Mouse (Mus musculus) intestine, embryonic 14.5 days (tissue): ENCODE data around the gene Nacad. TPM values are rescaled to one million over a fixed set of nuclear protein-coding genes. Genes with fewer than 3 reads are reported as not detected.
"Not testable (repeated sequence)": the region's sequence is repeated elsewhere in the genome, so short reads cannot be mapped to it uniquely, and the experiment has no call there.

ENCODE experiments used
- ATAC-seq: fragments of 200-750 bp; cut with Nextera tagmentation; replicated peaks from 2 replicates; pipeline ENCODE4 v1.8.0; 2017; ENCODE audit warnings: low read depth, moderate number of reproducible peaks, moderate TSS enrichment, moderate library complexity; ENCODE audit not compliant: low FRiP score, low TSS enrichment
- DNase-seq: peaks from one replicate; pipeline ENCODE4 v3.0.0-alpha.2; 2018; ENCODE audit warnings: low spot score
- H3K27ac ChIP-seq: fragments of 300-500 bp; sonication (generic); 2 replicates; pipeline ENCODE4 v1.5.1; 2014; ENCODE audit warnings: low read depth, mild to moderate bottlenecking, control low read depth
- H3K27me3 ChIP-seq: fragments of 300-500 bp; sonication (generic); replicated peaks from 2 replicates; pipeline ENCODE4 v1.6.1; 2014; ENCODE audit warnings: low read length, control low read depth; ENCODE audit not compliant: control insufficient read depth, insufficient read depth
- H3K36me3 ChIP-seq: fragments of 300-500 bp; sonication (generic); 2 replicates; pipeline ENCODE4 v1.6.1; 2014; ENCODE audit warnings: low read length, control low read depth; ENCODE audit not compliant: control insufficient read depth, insufficient read depth
- H3K4me1 ChIP-seq: fragments of 300-500 bp; sonication (generic); replicated peaks from 2 replicates; pipeline ENCODE4 v1.6.1; 2014; ENCODE audit warnings: low read length, control low read depth, mixed read lengths; ENCODE audit not compliant: control insufficient read depth, insufficient read depth
- H3K4me2 ChIP-seq: fragments of 300-500 bp; sonication (generic); 2 replicates; pipeline ENCODE4 v1.6.1; 2014; ENCODE audit warnings: low read length
- H3K4me3 ChIP-seq: fragments of 300-500 bp; sonication (generic); 2 replicates; pipeline ENCODE4 v1.5.1; 2014; ENCODE audit warnings: low read depth, low read length, control low read depth, mixed read lengths
- H3K9ac ChIP-seq: fragments of 300-500 bp; sonication (generic); 2 replicates; pipeline ENCODE4 v1.6.1; 2014; ENCODE audit warnings: mild to moderate bottlenecking, low read length
- H3K9me3 ChIP-seq: fragments of 300-500 bp; sonication (generic); 2 replicates; pipeline ENCODE4 v1.6.1; 2016; ENCODE audit warnings: low read length, control low read depth; ENCODE audit not compliant: control insufficient read depth
- WGBS: fragments of 180-500 bp; shearing (Covaris S2); extraction: QIAGEN DNeasy Blood & Tissue Kit; methylation state at CpG from one replicate; pipeline ENCODE4 v1.1.7; 2014; 5-methylcytosine and 5-hydroxymethylcytosine counted together
- polyA plus RNA-seq: library from polyadenylated mRNA; unstranded; fragments of >200 nt; fragmentation: Nextera tagmentation; extraction: Ambion mirVana; gene quantifications from 2 replicates; pipeline ENCODE4 v1.2.1, GENCODE M21; 2014

The Nacad gene
- 5.7 and 9.0 TPM in 2 replicates for polyA plus RNA-seq

DNA sequence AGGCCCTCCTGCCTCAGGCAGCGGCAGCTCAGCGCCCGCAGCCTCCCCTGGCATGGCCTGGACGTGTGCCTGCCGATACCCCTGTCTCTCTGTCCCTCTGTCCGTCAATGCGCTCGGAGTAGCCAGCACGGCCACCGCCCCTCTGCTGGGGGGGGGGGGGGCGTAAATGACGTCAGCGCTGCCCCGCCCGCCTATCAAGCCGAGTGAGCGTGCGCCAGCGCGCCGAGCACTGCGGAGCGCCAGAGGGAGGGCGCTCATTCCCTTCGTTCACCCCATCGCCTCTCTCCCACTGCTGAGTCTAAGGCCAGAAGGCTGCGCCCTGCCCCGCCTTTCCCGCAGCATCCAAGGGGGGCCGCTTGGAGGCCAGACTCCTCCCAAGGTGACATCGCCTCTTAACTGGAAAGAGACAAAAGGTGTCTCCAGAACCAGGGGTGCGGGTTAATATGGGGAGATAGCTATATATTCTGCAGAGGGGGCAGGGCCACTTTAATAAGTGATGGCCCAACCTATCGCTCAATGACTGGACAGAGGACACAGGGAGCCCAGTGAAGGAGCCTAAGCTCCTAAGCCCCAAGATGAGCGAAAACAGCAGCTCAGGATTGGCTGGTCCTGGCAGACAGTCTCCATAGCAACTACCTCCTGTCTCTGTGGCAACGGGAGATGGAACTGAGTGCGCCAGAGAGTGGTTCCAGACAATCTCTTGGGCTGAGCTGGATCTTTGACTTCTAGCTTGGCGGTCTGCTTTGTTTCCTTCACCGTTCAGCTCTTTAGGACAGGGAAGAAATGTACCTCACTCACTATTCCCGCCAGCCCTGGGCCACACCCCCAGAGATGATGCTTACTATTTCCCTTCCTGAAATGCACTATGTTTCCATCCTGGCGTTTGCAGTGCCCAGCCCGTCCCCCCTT, at the start of gene Nacad:
TSS of gene Nacad (minus strand) at position 563 of the 909 bp plus-strand sequence.
- ATAC-seq: peak; percentile 63
- H3K27me3 ChIP-seq: peaks cover 34% of the 10 kb centered on the region
- peaks cover 2% of the 10 kb centered on the region; the same call in 1 of the 2 replicates for H3K36me3 ChIP-seq
- peak within 1 kb of the TSS; percentile 55 for H3K4me2 ChIP-seq
- WGBS: 5% methylated on average over 33 of the region's 41 CpGs
- no peak within 1 kb of the TSS for H3K27ac ChIP-seq
- H3K4me3 ChIP-seq: peak within 1 kb of the TSS; percentile 27
- DNase-seq: peak; percentile 70
- H3K9ac ChIP-seq: peak within 1 kb of the TSS; percentile 4; the same call in 1 of the 2 replicates
- H3K9me3 ChIP-seq: no peaks in the 10 kb centered on the region
- H3K4me1 ChIP-seq: peaks cover 30% of the 10 kb centered on the region

DNA sequence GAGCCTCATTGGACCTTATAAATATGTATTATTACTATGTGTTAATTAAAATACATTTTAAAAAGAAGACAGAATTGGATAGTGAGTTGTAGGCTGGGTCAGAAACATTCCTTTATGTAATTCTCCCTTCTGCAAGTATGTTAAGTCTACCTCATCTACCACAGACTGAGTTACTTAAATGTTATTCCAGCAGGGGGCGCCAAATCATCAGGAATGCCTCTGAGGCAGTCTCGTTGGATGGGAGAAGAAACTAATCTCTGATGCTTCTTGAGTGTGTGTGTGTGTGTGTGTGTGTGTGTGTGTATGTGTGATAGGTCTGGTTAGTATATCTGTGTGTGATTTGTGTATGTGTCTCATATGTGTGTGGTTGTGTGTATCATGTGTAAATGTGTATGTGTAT, 49.0 kb upstream of the Nacad start:
- 0% methylated on average over 2 of the region's 2 CpGs for WGBS
- Histone ChIP-seq H3K27me3 (no peaks in the 10 kb centered on the region), H3K9me3 (no peaks in the 10 kb centered on the region), H3K4me3 (no peak overlapping the region), H3K4me2 (no peak overlapping the region), H3K9ac (no peak overlapping the region), H3K27ac (no peak overlapping the region), H3K36me3 (no peaks in the 10 kb centered on the region), H3K4me1 (no peaks in the 10 kb centered on the region)
- ATAC-seq: peak; percentile 51
- DNase-seq: peak; percentile 82

DNA sequence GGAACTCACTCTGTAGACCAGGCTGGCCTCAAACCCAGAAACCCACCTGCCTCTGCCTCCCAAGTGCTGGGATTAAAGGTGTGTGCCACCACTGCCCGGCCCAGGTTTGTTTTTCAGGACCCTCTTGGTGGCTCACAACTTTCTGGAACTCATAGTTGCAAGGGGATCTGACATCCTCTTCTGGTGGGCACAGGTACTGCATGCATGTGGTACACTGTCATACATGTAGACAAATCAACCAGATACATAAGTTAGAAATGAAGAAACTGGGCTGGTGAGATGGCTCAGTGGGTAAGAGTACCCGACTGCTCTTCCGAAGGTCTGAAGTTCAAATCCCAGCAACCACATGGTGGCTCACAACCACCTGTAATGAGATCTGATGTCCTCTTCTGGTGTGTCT, 47.1 kb upstream of the Nacad start:
- 86% methylated on average over 3 of the region's 3 CpGs for WGBS
- ATAC-seq, H3K27me3 ChIP-seq, H3K27ac ChIP-seq, H3K36me3 ChIP-seq, H3K4me1 ChIP-seq, H3K4me3 ChIP-seq, DNase-seq, H3K9ac ChIP-seq, H3K4me2 ChIP-seq, H3K9me3 ChIP-seq: not testable (repeated sequence)

DNA sequence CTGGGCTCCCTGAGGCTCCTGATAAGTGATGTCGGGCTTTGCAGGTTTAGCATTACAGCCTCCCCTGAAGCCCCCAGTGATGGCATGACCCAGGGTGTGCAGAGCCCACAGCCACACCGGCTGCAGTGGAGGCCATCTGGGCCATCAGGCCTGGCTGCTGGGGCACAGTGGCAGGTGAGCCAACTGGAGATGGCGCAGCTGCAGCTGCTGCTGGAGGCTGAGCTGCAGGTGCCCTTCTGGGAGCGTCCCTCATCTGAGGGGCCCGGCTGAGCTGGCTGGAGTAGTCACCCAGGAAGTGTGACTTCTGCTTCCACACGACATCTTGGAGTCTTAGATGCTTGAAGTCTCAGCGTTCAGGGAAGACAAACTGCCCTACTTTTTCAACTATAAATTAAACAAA, 44.7 kb upstream of the Nacad start:
- Histone ChIP-seq H3K9ac (no peak overlapping the region), H3K27me3 (no peaks in the 10 kb centered on the region), H3K27ac (no peak overlapping the region), H3K36me3 (no peaks in the 10 kb centered on the region), H3K9me3 (no peaks in the 10 kb centered on the region), H3K4me3 (no peak overlapping the region), H3K4me1 (no peaks in the 10 kb centered on the region), H3K4me2 (no peak overlapping the region)
- ATAC-seq (no peak), DNase-seq (no peak)
- WGBS: 61% methylated on average over 7 of the region's 7 CpGs

DNA sequence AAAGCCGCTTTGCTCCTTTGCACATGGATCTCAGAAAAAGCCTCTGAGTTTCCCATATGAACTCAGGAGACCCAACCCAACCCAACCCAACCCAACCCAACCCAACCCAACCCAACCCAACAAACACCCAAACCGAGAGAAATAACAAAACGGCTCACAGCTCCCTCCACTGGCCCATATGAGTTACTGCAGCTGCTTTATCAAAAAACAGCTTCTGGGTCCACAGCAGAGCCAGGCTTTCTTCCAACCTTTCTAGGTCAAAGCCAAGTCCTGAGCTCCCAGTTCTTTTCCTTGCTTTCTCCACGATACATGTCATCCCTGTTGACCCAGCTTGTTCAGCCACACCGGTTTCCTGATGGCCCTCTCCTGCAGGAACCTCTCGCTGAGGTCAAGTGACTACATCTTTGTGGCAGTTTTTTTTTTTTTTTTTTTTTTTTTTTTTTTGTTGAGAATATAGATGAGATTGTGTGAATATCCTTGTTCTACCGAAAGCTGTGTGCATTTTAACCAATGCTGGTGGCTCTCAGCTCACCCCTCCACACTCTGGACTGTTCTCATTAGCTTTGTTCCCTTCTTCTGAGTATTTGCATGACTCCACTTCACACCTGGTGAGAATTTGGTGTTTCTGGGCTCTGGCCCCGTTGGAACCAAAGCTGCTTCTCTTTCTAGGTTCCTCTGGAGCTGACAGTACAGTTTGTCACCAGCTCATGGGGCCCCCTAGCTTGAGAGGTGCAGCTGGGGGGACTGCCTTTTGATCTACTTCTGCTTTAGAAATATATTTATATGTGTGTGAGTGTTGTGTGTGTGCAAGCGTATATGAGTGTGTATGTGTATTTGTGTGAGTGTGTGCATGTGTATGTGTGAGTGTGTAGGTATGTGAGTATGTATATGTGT, 42.2 kb upstream of the Nacad start:
- Histone ChIP-seq H3K4me2 (no peak overlapping the region), H3K27ac (no peak overlapping the region), H3K9ac (no peak overlapping the region), H3K9me3 (no peaks in the 10 kb centered on the region), H3K4me1 (no peaks in the 10 kb centered on the region), H3K4me3 (no peak overlapping the region), H3K36me3 (no peaks in the 10 kb centered on the region), H3K27me3 (no peaks in the 10 kb centered on the region)
- WGBS: 55% methylated on average over 9 of the region's 9 CpGs
- DNase-seq (no peak), ATAC-seq (no peak)

DNA sequence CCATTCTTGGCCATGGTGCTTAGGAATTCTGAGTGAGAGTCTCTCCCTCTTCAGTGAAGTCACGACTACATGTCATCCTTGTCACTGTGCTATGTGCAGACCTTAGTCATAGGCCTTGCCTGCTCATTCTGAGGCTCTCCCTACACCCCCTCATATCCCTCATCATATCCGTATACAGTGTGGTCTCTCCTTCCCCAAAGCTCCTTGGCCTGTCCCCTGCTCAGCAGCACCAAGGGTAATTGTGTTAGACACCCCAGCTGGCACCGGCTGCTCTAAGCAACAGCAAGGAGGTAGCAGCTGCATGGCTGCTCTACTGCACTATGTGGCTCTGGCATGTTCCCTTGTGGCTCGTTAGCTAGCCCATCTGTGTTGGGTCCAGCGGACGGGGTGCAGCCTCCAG, 38.7 kb upstream of the Nacad start:
- H3K27me3 ChIP-seq: no peaks in the 10 kb centered on the region
- no peaks in the 10 kb centered on the region for H3K36me3 ChIP-seq
- DNase-seq (no peak), ATAC-seq (no peak; the same call in 1 of the 2 replicates)
- H3K4me3 ChIP-seq: no peak overlapping the region
- no peak overlapping the region for H3K4me2 ChIP-seq
- H3K27ac ChIP-seq: no peak overlapping the region
- WGBS: 76% methylated on average over 6 of the region's 6 CpGs
- H3K9me3 ChIP-seq: no peaks in the 10 kb centered on the region
- H3K9ac ChIP-seq: no peak overlapping the region
- no peaks in the 10 kb centered on the region for H3K4me1 ChIP-seq

DNA sequence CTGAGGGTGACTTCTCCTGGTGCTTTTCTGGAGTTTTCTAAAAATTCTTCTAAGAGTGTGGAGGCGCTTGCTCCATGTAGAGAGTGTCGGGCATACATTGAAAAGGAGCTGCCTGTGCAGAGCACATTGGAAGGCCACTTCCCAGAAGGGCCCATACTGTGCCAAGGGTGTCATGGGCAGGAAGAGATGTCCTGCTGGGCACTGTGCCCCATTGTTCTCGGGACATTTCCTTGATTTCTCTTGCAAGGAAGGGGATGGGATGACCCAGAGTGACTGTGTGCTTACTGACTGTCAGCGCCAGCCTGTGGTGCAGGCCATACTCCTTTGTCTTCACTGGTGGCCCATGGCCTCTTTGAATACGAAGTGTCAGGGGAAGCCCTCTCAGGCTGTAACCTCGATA, 33.2 kb upstream of the Nacad start:
- Histone ChIP-seq H3K9me3 (no peaks in the 10 kb centered on the region), H3K9ac (no peak overlapping the region), H3K27ac (no peak overlapping the region), H3K27me3 (no peaks in the 10 kb centered on the region), H3K4me1 (no peaks in the 10 kb centered on the region), H3K36me3 (no peaks in the 10 kb centered on the region), H3K4me3 (no peak overlapping the region), H3K4me2 (no peak overlapping the region)
- ATAC-seq (no peak), DNase-seq (no peak)
- WGBS: 82% methylated on average over 6 of the region's 6 CpGs

DNA sequence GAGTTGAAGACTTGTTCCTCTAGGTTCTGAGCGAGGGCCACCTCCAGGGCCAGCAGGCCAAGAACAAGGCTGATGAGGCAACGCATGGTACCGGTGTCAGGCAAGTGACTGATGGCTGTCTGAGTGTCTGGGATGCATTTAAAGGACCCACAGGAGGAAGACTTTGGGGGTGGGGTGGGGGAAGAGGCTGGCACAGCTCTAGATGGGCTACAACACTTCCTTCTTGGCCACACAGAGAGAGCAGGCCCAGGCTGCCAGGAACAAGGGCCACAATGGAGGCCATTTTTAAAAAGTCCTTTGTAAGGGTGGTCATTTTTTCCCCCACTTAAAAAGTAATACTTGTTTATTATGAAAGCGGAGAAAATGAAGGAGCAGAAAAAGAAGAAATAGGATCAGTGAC, 32.7 kb upstream of the Nacad start, which contains the start of gene Wap:
TSS of gene Wap (minus strand) at position 101 of the 400 bp plus-strand sequence.
- no peak within 1 kb of the TSS for H3K9ac ChIP-seq
- no peak within 1 kb of the TSS for H3K27ac ChIP-seq
- no peak within 1 kb of the TSS for H3K4me2 ChIP-seq
- no peaks in the 10 kb centered on the region for H3K36me3 ChIP-seq
- DNase-seq: no peak
- no peaks in the 10 kb centered on the region for H3K9me3 ChIP-seq
- no peak within 1 kb of the TSS for H3K4me3 ChIP-seq
- WGBS: 88% methylated on average over 4 of the region's 4 CpGs
- H3K27me3 ChIP-seq: no peaks in the 10 kb centered on the region
- no peak for ATAC-seq
- no peaks in the 10 kb centered on the region for H3K4me1 ChIP-seq
